Mouse (Mus musculus) thymus, postnatal 25 days (tissue): ENCODE results near the gene Tjp3.

Experiments
- DNase-seq: peaks from one replicate; pipeline ENCODE4 v3.0.0; 2022

Gene Tjp3

DNA sequence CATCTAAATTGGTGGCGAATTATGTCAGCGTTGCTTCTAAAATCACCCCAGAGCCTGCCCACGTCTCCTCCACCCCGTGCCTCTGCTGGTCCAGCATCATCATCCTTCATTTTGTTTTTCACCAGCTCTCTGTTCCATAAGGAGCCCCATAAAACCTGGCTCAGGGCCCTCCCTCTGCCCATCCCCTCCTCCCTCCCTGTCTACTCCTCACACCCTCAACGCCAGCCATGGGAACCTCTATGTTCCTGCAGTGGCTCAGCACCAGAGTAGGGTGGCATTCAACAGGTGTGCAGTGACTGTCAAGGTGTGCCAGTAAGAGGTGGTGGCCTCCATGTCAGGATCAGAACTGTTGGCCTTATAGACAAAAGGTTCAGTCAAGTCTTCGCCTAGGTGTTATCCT lies 3.8 kb upstream of the Tjp3 start:
- no peak for DNase-seq

DNA sequence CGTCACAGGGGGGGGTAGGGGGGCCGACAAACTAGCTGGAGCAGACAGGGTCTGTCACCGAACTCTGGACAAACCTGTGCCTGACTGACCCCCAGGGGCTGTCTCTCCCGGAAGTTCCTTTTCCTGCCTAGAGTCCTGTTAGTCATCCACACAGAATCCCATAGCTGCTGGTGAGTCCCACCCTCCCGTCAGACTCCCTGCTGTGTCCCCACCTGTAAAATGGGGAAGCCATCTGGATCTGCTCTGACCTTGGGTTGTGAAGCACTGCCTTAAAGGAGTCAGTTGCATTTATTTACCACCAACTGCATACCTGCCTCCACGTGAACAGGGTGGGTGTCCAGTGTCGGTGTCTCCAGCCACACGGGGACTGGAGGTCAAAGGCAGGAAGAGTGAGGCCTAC lies 3.1 kb upstream of the Tjp3 start:
- no peak for DNase-seq

DNA sequence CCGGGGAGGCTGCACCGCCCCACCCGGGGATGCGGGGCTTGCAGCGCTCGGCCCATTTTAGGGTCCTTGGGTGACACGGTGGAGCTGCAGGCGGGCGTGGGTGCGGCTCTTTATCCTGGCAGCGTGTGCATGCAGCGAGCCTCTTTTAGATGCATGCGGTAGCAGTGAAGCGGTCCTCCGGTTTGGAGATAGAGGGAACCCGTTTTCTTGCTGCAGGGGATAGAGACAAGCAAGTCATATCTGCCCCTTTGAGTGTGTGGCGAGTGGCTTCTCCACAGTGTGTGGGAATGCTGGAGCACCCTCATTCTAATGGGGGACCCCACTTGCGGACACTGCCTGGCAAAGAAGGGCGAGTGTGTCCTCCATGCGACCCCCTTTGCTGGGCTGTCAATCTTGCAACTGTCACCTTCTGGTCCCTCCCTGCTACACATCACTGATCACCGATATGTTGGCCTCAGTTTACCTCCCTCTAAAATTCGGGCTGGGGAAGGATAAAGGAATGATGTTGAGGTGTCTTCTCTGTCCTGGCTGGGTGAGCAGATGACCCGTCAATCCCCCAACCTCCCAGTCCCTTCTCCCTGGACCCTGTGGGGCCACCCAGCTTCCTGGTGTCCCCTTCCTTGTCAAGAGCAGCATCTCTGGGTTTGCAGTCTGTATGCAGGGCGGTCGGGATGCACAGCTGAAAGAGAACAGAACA lies 2.1 kb upstream of the Tjp3 start:
- DNase-seq: no peak

DNA sequence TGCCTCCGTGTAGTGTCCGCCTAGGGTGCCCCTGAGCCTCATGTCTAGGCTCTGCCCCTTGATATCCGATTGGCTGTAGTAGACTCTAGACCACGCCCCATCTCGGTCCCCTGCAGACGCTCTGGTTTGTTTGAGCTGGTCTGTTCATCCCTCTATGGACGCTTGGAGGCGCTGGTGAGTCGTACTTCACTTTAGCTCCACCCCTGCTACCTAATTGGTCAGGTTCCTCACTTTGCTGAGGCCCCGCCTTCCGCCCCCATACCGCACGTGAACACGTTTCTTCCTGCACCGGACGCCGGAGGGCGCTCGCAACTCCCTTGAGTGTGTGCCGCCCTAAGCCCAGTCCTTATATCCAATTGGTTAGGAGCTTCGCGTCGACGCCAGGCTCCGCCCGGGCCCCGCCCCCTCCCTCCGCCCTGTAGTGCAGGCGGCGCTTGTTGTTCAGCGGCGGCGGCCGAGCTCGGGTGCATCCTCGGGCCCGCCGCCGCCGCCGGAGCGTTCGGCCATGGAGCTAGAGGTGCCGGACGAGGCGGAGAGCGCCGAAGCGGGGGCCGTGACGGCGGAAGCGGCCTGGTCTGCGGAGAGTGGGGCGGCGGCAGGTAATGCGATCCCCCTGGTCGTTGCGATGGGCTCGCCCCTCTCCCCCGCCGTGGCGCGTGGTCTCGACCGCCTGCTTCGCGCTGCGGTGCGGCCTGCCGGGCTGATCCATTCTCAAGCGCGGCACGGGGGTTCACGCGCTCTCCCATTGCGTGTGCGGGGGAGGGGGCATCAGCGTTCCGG lies 1.4 kb upstream of the Tjp3 start, which contains the start of gene Pip5k1c:
Gene Pip5k1c (plus strand): TSS at position 410 of the 780 bp plus-strand sequence.
- peak; percentile 100 for DNase-seq

DNA sequence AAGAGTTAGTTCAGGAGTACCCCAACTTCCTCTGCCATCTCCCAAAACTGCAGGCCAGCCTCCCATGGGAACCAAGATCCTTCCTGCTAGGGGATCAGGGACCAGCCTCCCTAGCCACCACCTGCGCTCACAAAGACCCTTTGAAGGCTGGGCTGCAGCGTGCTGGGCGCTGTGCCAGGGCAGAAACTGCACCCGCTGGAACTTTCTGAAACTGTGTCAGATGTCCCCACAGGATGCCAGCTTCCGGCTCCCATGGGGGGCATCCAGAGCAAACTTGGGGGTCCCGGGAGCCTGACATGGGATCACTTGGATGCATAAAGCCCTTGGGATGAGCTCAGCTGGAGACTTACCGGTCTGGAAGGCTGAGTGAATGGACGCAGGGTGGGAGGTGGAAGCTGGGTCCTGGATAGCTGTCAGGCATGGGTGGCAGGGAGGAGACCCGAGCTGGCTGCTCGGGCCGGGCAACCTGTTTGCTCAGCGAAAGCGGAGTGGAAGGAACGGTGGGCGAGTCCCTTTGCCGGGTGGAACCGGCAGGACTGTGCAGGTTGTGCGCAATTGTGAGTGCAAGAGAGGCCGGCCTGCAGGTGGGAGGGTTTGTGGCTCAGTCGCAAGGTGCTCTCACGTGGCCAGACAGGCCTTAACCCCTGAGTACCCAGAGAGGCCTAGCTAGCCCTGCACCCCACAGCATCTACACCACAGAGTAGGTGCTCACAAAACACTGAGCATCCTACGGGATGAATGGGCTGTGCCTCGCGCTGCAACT lies 502 bp downstream of the Tjp3 start:
- peak; percentile 76 for DNase-seq

DNA sequence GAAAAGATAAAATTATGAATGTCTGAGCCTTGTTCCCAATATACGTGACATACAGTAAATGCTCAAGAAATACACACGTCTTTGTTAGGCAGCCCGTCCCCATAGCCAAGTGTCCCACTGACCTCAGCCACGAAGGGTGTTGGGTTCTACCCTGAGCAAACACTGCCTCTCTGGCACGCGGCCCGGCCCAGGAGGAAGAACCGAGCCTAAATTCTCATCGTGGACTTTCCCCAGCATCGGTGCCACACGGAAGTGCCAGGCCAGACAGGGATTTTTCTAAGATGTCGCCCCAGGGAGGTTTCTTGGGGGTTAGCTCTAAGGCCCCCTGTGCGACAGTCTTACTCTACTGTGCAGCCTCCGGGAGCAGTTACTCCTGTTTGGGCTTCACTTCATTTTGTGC lies 1.6 kb downstream of the Tjp3 start:
- DNase-seq: no peak

DNA sequence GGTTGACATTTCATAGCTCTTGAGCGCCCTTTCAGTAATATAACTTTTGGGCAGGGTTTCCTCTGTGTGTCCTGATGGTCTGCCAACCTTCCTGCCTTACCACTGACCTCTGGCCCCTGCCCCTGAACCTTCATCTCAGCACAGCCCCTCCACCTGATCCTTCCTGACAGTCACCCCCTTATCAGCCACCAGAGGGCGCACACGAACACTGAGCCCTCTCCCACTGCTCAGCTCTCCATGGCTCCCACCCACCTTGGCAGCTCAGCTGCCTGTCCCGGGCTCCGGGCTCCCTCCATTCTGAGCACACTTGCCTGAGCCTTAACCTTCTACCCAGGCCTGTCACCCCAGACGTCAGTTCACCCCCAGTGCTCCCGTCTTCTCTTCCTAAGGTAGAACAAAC lies 2.1 kb downstream of the Tjp3 start:
- peak; percentile 73 for DNase-seq

DNA sequence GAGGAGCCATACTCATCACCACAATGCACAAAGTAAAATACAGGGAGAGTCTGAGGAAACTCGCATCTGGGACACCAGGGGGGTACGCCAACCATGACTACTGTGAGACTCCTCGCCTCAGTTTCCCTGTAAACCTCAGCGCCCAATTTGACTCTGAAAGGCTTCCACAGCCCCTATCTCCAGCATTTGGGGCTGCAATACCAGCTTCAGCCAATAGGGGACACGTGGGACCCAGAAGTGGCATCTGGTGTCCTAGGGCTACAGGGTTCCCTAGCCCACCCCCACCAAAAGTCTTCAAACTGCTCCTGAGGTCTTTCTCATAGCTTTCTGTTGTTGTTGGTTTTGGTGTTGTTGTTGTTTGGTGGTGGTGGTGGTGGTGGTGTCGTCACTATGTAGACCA lies 2.8 kb downstream of the Tjp3 start:
- DNase-seq: peak; percentile 67

DNA sequence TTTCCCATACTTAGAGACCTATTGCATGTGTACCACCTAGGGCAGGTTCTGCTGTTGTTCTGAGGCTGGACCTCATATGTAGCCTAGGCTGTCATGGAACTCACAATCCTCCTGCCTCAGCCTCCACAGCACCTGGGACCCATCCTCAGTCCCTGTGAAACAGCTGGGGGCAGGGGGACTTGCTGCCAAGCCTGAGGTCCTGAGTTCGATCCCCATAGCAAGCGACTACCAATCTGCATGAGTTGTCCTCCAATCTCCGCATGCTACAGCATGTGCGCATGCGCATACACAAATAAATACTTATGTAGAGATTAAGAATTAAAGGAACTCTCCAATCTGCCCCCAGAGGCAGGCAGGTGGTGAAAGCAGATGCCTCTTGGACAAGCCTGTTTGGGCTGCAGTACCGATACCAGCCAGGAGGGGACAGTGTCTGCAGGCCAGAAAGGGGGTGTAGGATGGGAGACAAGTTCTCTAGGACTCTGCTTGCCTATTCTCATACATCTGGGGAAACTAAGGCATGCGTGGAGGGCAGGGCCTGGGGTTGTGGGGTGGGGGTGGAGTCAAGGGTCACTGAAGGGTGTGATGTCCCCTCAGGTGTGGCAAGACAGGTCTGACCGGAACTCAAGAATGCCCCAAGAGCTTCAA lies 3.7 kb downstream of the Tjp3 start:
- peak; percentile 79 for DNase-seq

DNA sequence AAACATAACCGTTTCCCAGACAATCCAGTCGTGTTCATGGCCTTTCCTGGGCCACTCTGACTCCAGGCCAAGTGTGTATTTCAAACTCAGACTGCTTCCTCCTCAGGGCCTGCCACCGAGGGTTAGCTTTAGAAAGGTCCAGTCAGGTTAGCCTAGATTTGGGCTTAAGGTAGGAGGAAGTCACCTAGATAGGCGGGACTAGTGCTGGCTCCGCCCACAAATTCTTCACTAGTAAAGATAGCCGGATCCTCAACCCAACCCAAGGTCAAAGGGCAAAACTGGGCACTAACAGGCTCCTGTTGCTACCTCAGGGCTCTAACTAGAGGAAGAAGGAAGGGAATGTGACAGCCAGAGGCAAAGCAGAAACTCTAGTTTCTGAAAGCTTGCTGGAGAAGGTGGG lies 4.8 kb downstream of the Tjp3 start:
- DNase-seq: no peak

DNA sequence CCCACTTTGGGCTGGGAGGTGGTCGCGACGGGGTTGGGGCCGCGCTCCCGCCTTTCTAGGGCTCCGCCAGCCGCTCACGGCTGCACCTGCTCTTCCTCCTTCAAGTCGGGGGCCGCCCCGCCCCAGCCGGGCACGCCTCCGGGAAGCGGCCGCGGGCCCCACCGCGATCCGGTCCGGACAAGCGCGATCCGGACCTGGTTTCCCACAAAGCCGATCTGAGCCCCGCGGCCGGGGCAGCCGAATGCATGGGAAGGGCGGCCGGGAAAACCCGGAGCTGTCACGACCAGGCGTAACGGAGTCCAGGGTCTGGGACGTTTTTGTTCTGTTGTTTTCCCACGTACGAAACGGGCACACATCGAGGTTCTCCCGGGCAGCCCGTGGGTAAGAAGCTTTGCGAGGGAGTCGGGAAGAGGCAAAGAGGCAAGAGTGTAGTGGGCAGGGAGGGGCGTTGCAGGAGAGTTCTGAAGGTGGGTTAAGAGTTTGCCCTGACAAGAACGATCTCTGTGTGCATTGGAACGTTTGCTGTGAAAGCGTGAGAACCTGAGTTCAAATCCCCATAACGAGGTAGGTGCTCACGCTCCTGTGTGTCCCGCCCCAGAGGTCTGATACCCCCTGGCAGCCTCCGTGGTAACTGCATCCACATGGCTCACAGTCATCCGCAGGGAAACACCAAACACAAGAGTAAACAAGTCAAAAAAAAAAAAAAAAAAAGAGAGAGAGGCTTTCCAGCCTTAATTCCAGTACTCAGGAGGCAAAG lies 5.5 kb downstream of the Tjp3 start:
- peak; percentile 98 for DNase-seq

DNA sequence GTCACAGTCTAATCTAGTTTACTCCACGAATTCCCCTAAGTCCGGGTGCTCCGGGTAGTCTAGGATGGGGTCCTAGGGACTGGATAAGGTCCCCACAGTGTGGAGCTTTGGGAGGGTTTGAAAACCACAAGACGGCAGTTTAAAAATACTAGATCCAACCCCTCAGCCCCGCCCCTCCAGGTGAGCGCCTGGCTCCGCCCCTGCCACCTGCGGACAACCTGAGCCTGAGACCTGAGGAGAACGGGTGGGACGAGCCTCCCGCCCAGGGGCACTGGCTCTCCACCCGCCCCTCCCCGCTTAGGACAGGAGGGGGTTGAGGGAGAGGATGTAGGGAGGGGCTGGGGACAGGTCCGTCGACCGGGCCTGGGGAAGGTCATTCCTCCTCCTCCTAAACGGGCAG lies 6.7 kb downstream of the Tjp3 start:
- DNase-seq: no peak

DNA sequence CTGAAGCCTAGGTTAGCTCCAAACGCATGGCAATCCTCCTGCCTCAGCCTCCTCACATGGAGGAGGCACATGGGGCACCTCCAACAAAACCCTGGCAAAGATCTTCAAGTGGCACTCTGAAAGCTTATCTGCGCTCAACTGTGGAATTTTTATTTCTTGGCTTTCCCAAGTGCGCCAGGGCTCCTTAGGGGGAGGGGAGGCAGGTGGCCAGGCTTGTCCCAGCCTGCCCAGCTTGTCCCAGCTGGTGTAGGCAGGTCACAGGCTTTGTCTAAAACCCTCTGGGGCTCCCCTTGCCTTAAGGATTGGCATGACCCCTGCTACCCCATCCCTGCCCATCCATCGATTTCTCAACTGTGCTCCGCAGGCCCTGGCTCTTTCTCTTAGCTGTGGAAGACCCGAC lies 7.2 kb downstream of the Tjp3 start:
- DNase-seq: no peak

DNA sequence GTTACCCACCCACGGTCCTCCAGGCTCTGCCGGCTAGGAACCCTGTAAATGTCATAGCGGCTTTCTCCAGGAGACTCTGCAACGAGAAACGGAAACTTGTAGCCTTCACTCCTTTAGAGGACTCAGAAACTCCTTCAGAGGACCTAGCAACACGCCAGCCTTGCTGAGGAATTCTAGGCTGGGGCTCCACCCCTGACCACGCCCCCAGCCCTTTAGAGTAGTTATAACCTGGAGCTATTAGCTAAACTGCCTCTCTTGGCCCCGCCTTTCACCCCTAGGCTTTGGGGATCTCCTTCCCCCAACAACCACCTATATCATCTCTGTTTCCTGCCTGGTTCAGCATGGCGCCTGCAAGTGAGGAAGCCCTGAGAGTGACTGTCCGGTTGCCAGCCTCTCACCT lies 11.9 kb downstream of the Tjp3 start:
- no peak for DNase-seq

DNA sequence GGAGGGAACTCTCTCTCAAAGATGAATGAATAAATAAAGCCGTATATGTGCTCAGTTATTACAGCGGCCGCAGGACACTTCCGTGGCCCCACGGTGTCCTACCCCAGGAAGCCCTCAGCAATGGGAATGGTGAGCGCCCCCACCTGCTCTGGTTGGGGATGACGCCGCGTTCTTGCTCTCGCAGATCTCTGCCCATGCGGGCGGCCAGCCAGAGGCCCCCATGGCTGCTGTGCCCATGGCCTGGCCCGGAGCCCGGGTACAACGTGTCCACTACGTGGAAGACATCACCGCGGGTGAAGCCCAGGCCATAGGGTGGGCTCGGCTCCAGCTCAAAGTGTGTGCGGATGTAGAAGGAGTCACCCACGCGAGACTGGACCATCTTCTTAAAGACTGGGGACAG lies 13.7 kb downstream of the Tjp3 start:
- no peak for DNase-seq

DNA sequence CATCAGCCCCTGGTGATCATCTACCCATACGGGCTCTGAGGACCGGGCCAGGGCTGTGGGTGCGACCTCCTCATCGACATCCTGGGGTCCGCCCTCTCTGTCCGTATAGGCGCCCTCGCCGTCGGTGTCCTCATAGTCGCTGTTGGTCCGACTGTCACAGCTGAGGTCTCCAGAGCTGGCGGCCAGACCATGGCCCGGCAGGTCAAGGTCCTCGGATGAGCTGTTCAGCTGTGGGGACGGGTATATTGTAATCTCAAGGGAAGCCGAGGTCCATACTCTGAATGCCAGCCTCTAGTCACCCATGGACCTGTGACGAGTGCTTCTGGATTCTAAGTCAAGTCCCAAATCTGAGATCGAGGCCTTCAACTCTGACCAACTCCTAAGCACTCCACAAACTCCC lies 17.5 kb downstream of the Tjp3 start:
- DNase-seq: no peak

DNA sequence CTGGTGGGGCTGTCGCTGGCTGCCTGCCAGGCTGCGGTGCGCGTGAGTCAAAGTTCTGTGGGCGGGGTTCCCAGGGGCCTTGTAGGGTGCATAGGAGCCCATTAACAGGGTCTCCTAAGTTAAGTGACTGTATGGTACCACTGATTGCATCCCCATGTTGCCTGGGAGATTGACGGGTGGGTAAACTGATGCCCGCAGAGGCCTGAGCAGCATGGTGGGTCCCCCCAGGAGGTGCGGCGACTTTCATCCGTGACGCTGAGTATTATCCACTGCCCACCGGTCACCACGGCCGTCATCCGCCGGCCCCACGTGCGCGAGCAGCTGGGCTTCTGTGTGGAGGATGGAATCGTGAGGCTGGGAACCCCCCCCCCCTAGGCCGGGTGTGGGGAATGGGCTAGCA lies 19.0 kb downstream of the Tjp3 start:
- no peak for DNase-seq

DNA sequence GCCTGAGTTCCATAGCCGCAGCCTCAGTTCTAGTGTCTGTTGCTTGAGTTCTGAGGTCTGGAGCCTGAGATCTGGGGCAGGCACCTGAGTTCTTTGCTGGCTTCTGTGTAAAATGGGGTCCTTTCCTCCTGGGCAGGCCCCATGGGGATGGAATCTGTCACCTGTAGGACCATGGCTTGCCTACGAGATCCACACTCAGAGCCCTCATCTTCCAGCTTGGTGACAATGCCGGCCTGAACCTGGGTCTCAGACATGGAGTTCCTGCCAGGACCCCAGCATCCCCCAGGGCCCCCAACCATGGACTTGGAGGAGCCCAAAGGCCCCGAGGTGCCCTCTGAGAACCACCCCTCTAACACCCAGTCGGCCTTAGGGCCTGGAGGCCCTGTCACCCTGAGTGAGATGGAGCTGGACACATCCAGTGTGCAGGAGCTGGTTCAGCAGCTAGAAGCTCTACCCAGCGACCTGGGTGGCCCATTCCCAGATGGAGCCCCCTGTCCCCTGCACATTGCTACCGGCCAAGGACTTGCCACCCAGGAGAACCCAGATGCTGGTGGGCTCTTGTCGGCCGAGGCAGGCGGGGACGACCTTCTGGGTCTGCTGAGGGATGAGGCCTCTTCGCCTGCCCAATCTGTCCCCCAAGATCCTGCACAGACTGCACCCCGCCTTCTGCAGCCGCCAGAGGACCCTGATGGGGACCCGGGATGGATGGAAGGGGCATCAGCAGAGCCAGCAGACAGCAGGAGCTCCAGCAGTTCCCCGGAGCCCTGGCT lies 22.6 kb downstream of the Tjp3 start:
- no peak for DNase-seq

DNA sequence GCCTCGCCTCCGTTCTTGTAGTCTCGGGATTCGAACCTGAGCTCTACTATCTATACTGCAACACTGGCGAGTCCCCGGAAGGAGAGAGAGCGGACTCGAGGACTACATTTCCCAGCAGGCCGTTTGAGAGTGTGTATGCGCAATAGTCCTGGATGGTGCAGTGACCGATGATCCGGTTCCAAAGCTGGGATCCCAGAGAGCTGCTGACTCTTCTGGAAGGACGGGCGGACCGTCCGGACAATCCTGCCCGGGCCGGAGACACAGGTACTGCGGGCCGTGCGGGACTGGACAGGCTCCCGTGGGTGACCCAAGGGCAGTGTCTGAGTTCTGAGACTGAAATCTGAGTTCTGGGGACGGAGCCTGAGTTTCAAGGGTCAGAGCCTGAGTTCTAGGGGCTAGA lies 23.3 kb downstream of the Tjp3 start:
- DNase-seq: peak; percentile 69

DNA sequence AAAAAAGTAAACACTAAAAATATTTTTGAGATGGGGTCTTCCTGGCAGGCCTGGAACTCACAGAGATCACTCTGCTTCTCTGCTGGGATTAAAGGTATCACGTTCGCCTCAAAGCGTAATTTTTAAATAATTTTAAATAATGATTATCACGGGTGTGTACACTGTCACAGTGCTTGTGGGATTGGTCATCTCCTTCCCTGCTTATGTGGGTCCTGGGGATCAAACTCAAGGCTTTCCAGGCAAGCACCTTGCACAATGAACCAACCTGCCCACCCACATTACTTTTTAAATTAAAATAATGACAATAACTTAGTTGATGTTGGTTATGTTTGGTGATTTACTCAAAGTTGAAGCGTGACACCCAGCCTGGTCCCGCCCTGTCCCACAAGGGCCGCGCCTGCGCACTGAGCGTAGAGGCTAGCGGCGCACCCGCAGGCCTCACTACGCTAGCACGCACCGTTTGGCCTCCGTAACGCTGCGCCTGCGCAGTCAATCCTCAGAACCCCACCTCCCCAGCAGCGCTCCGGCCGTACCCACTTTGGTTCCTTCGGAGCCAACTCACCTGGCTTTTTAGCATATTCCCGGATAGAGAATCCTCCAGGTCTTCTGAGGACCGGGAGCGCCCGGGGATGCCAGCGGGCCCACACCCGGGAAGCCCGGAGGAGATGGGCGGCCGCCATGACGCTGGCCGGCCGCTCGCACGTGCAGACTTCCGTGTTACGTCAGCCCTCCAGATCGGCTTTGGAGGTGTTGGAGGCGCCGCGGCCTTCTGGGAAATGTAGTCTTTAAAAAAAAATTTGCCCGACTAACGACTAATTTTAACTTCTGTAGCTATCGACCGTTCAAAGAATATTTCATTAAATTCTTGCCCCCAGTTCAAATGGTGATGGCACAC lies 24.9 kb downstream of the Tjp3 start, which contains the start of the genes Mrpl54 and Apba3:
Gene Mrpl54 (minus strand): TSS at position 724 of the 895 bp plus-strand sequence.
Gene Apba3 (plus strand): TSS at position 750 of the 895 bp plus-strand sequence.
- DNase-seq: peak; percentile 96
